In genomic region chr3:39272616-39273015, GRCm38 (mm10) we compare ENCODE assay signal across 17 mouse cellular contexts.
"Had no signal": no experiment of that assay in that cellular context is flagged by ENCODE, and none has a peak within 500 bp of the region (broad histone marks: within the 10 kb centered on the region; RNA-seq: fewer than 3 reads in every experiment).

No protein-coding gene starts in this region.

- H3K27me3 ChIP-seq: lung, embryonic 15.5 days; megakaryocyte, embryonic 14.5 days; midbrain, embryonic 13.5 days; midbrain, embryonic 15.5 days; neural tube, embryonic 12.5 days; stomach, embryonic 15.5 days had no signal

- H3K36me3 ChIP-seq: lung, embryonic 15.5 days; midbrain, embryonic 13.5 days; midbrain, embryonic 15.5 days; neural tube, embryonic 12.5 days; stomach, embryonic 15.5 days had no signal

- H3K9ac ChIP-seq: lung, embryonic 15.5 days; midbrain, embryonic 13.5 days; midbrain, embryonic 15.5 days; neural tube, embryonic 12.5 days; stomach, embryonic 15.5 days had no signal

- H3K27ac ChIP-seq: lung, embryonic 15.5 days; macrophage; midbrain, embryonic 13.5 days; midbrain, embryonic 15.5 days; neural tube, embryonic 12.5 days; stomach, embryonic 15.5 days; stomach, postnatal 0 days had no signal

- DNase-seq: lung, adult 2 months; lung, postnatal 14 days; lung, postnatal 36 days; right cerebral cortex, postnatal 14 days; thymus, adult 2 months; thymus, postnatal 25 days; thymus, postnatal 4 days had no signal

- H3K4me1 ChIP-seq: lung, embryonic 15.5 days; megakaryocyte, embryonic 14.5 days; midbrain, embryonic 13.5 days; stomach, embryonic 15.5 days had no signal

- H3K4me3 ChIP-seq: lung, embryonic 15.5 days; megakaryocyte, embryonic 14.5 days; midbrain, embryonic 13.5 days; midbrain, embryonic 15.5 days; neural tube, embryonic 12.5 days; stomach, embryonic 15.5 days had no signal

- ATAC-seq: lung, postnatal 0 days; midbrain, embryonic 13.5 days; midbrain, embryonic 15.5 days had no signal

- H3K9me3 ChIP-seq: lung, embryonic 15.5 days; midbrain, embryonic 13.5 days; midbrain, embryonic 15.5 days; neural tube, embryonic 12.5 days; stomach, embryonic 15.5 days had no signal

- H3K4me2 ChIP-seq: lung, embryonic 15.5 days; midbrain, embryonic 11.5 days; midbrain, embryonic 13.5 days; midbrain, embryonic 15.5 days; neural tube, embryonic 12.5 days; stomach, embryonic 15.5 days had no signal
